Mouse (Mus musculus) lung, postnatal 36 days (tissue): ENCODE measurements around the gene Tpx2.

Source experiments
- DNase-seq: peaks from one replicate; pipeline ENCODE4 v3.0.0; 2022; ENCODE audit warnings: mixed read lengths

The Tpx2 gene

GRCm38 (mm10) chr2:152821023-152821422 is 26.7 kb upstream of the Tpx2 start:
- DNase-seq = peak; percentile 86

DNA sequence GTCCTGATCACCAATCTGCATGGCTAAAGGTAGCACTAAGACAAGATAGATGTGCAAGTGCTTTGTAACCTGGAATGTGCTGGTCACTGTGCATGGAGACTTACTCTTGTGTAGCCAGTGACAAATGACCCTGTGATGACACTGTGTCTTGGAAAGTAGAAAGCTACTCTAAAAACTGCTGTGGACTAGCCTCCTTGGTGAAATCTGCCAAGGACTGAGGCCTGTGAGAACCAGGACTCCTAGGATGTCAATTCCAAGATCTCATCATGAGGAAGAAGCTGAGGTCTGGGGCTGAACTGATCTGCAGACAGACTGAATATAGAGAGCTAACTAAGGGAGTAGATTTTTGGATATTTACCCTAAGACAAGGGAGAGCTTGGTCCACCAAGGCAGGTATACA is 26.2 kb upstream of the Tpx2 start:
- DNase-seq = no peak

GRCm38 (mm10) chr2:152823770-152824169 is 24.0 kb upstream of the Tpx2 start:
- DNase-seq = no peak

GRCm38 (mm10) chr2:152824438-152825167 is 23.2 kb upstream of the Tpx2 start:
- no peak for DNase-seq

- DNase-seq = no peak
Measured at GRCm38 (mm10) chr2:152825168-152825697, 22.5 kb upstream of the Tpx2 start.

DNA sequence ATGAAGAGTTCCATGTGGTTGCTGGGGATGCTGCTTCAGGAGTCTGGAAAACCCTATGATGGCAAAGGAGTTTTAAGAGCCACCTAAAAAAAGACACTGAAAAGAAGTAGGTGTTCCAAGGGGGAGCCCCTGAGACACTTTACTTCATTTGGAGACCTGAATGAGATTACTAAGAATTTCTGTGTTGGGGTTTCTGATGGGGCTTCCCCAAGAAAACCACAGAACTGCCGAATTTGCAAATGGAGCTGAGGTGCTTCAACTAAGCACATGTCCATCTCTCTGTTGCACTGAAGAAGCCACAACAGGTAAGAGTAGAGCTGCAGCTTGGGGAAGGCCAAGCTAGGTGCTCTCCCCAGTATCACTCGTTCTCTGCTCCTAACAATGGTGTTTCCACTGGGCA is 22.1 kb upstream of the Tpx2 start:
- DNase-seq = no peak

DNA sequence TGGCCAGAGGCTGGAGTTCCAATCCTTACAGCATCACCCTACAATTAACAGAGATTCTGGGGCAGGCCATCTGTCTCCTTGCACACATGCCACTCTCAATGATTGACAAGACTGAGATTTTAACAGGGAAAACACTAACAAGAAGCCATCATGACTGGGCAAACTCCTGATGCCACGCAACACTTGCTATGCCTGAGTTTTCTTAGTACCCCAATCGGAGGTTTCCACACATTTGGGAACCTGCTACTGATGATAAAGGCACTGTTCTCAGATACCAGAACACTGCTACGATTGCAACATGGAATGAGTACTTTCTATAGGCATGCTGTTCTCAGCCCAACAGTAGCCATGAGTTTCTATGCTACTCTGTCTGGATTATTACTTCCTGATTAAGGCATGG is 21.3 kb upstream of the Tpx2 start:
- DNase-seq = no peak

DNA sequence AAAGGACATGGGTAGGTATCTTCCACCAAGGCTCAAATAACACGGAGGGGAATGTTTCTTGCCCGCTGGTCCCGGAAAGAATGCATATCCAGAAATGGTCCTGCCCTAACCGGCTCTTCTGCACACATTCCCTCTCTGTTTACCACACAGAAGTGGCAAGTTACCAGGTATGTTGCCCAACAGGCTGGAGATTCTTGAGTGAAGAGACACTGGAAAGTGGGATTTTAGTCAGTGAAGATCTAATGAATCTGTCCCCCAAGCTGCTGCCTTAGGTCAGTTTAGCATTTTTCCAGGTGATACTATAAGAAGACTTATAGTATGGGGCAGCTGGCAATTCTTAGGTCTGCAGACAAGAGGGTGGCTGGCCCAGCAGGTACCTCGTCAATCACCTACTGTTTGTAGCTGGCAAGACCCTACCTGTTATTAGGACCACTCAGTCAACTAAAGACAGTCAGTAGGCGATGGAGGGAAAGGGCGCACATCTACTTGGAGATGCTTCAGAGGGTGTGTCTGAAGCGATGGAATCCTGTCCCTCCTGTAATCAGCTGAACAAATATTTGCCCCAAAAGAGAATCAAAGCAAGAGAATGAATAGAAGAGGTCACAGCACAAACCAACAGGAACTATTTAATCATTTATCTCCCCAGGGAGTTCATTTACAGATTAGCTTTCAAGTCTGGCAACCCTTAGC is 20.3 kb upstream of the Tpx2 start:
- peak; percentile 81 for DNase-seq

DNA sequence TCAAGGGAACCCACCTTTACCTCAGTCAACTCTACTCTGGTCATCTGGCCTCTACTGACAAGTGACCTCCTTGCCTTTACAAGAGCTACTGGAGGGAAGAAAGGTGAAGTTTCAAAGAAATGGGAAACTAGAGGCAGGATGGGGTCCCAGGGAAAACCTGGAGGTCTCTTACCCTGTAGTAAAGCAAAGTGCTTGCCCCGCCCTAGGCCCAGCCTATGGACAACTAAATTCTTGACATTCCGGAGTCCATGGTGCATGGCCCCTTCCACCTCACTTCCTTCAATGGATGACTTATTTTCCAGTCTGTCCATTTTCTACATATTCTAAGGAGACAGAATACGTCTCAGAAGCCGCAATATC is 19.8 kb upstream of the Tpx2 start:
- DNase-seq = peak; percentile 65

- no peak for DNase-seq
Measured at GRCm38 (mm10) chr2:152828532-152828931, 19.2 kb upstream of the Tpx2 start.

DNA sequence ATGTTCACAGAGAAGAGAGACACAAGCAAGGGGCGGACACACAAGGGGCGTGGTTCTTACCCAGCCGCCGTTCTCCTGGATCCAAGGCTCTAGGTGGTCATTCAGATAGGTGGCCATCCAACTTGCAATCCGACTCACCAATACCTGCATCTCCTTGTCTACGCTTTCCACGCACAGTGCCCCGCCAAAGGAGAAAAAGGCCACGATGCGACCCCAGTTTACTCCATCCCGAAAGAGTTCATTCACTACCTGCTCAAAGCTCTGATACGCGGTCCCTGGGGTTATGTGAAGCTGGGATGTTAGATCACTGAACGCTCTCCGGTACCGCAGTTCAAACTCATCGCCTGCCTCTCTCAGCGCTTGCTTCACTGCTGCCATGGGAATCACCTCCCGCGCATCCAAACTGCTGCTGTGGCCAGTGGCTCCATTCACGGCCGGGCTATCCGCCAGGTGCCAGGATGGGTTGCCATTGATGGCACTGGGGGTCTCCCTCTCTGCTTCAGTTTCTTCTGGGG is 18.3 kb upstream of the Tpx2 start:
- peak; percentile 70 for DNase-seq

GRCm38 (mm10) chr2:152830021-152830921 is 17.5 kb upstream of the Tpx2 start:
- DNase-seq = peak; percentile 96

- peak; percentile 98 for DNase-seq
Measured at GRCm38 (mm10) chr2:152831019-152831878, 16.5 kb upstream of the Tpx2 start, which contains the start of gene Bcl2l1. Bcl2l1 (minus strand) TSS chr2:152831728.

DNA sequence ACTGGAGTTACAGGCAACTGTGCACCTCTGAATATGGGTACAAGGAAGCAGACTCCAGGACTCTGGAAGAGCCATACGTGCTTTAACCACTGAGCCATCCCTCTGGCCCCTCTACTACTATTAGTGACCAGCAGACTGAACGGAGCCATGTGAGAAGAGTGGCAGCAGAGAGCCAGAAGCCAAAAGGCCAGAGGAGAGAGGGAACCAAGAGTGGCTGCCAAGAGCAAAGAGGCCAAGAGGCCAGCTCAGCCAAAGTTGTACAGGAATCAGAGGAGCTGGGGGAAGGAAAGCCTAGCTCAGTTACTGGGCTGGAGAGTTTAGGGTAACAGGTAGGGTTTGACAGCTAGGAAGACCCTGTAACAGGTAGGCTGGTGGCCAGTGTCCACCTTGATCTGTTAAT is 8.5 kb upstream of the Tpx2 start:
- DNase-seq = no peak

- DNase-seq = no peak
Measured at GRCm38 (mm10) chr2:152842741-152843140, 5.0 kb upstream of the Tpx2 start.

DNA sequence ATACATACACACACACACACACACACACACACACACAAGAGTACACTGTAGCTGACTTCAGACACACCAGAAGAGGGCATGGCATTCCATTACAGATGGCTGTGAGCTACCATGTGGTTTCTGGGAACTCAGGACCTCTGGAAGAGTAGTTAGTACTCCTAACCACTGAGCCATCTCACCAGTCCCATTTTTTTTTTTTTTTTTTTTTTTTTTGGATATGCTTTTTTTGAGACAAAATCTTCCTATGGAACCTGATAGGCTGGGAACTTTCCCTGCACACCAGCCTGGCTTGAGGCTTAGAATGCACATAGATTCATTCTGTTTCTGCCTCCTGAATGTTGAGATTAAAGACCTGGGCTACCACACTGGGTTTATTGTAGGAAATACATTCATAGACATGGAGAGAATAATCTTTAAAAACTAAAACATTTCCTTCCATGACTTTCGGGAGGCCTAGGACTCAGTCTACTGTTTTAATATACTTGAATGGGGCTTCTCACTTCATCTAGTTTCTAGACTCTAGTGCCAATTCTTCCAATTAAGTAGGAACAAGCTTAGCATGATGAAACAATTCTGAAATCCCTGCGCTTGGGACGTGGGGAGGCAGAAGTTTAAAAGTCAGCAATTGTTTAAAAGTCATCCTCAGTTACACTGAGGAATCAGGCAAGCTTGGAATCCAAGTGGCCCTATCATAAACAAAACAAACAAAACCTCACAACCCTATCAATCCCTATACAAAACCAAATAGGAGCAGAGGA is 528 bp upstream of the Tpx2 start:
- no peak for DNase-seq

DNA sequence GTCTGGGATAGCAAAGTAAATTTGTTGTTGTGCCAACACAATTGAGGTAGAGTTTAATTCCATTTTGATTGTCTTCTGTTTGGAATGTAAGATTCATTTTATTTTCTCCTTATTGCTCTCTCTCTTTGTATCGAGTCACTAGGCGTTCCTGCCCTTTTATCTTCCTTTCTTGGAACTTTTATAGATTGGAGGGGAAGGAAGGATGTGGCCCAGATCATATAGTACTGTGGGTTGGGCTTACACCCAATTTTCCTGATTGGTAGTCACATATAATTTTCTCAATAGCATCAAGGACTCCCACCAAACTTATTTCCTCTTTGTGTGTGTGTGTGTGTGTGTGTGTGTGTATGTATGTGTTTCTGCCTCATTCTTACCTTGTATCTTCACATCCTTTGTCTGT is 702 bp downstream of the Tpx2 start:
- no peak for DNase-seq

DNA sequence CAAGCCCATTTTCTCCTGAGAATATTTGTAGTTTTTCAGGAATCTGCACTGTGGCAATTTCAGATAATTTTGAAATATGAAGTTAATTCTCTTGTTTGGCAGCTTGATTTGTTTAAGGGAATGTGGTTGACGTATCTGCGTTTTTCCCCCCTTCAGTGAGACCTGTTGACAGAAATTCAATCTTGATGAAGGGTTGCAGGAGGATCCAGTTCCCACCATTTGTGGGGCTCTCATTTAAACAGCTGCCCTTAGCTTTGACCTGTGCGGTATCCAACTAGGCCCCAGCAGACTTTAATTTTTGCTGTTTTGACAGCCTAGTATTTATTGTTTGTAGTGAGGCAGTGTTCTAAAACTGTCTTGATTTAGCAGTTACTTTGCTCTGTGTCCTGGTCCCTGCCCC is 11.7 kb downstream of the Tpx2 start:
- DNase-seq = no peak

DNA sequence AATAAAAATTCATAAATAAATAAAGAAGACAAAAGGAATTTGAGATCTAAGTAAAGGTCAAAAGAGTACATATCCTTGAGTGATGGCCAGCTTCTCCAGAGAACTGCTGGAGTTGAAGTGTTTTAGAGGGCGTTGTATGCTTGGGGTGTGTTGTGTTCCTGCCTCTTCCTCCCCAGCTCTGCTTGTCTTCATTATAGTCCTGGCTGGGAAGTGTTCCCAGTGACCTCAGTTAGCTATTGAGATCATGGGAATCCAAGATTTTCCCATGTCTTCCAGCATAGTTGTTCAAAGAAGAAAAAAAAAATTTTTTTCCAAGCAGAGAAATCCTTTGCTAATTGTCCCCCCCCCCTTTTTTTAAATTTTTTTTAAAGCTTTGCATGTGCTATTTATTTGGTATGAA is 14.1 kb downstream of the Tpx2 start:
- DNase-seq = peak; percentile 5

DNA sequence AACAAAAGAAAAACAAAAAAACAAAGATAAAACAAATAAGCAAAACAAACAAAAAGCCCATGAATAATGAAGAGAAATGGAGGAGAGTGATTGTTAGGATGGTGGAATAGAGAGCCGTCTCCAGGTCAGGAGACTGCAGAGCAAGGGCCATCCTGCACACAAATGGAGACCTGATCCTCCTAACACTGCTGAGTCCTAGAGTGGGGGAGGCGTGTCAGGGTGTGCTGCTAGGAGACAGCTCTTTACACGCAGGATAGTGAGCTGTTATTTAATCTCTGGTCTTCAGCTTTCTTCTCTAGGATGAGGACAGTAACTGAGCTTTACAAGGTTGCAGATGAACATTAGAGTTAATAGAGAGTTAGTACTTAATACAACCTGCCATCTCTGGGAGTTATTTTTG is 14.9 kb downstream of the Tpx2 start:
- no peak for DNase-seq

DNA sequence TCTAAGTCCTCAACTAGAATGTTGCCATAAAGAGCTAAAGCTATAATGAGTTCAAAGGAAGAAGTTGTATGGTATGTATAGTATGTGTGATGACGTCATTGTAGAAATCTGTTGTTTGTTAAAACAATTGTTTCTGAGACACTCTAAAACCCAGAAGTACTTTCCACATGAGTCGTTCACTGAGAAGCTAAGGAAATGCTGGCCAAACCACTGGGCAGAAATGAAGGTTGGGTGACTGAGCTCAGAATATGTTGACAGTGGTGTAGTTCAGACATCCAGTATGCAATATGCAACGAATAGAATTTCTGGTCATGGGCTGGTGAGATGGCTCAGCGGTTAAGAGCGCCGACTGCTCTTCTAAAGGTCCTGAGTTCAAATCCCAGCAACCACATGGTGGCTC is 15.6 kb downstream of the Tpx2 start:
- no peak for DNase-seq
